Mouse (Mus musculus): ENCODE results near the gene Ticam1. TPM values are rescaled to one million over a fixed set of nuclear protein-coding genes. Genes with fewer than 3 reads are reported as not detected.

Ticam1 gene
- total RNA-seq (2022) = 1 to 10 TPM; 5.7 to 8.4 (median 6.5) TPM

GRCm38 (mm10) chr17:56276643-56277566, at the start of gene Ticam1:
TSS of gene Ticam1 (minus strand) at chr17:56276786.
- peak; percentile 53 to 87 for DNase-seq (ENCODE audit: low spot score in 2 of 2)

- DNase-seq (ENCODE audit: low spot score in 2 of 2) = peak; percentile 95 to 100
Measured at GRCm38 (mm10) chr17:56325450-56326152, 49.0 kb upstream of the Ticam1 start, which contains the start of gene Kdm4b. TSS of gene Kdm4b (plus strand) at chr17:56326062.

- DNase-seq (ENCODE audit: low spot score in 2 of 2) = no peak
Measured at GRCm38 (mm10) chr17:56324419-56324818, 47.8 kb upstream of the Ticam1 start.

- DNase-seq (ENCODE audit: low spot score in 2 of 2) = no peak
Measured at GRCm38 (mm10) chr17:56309191-56309945, 32.8 kb upstream of the Ticam1 start.

- no peak for DNase-seq (ENCODE audit: low spot score in 2 of 2)
Measured at GRCm38 (mm10) chr17:56308088-56308487, 31.5 kb upstream of the Ticam1 start.

- DNase-seq (ENCODE audit: low spot score in 2 of 2) = no peak
Measured at GRCm38 (mm10) chr17:56305826-56306225, 29.2 kb upstream of the Ticam1 start.

GRCm38 (mm10) chr17:56305156-56305555, 28.6 kb upstream of the Ticam1 start:
- no peak for DNase-seq (ENCODE audit: low spot score in 2 of 2)

GRCm38 (mm10) chr17:56304718-56305117, 28.1 kb upstream of the Ticam1 start:
- DNase-seq (ENCODE audit: low spot score in 2 of 2) = no peak

GRCm38 (mm10) chr17:56303847-56304586, 27.4 kb upstream of the Ticam1 start:
- DNase-seq (ENCODE audit: low spot score in 2 of 2) = peak; percentile 84 to 89

GRCm38 (mm10) chr17:56303160-56303846, 26.7 kb upstream of the Ticam1 start, which contains the start of gene Uhrf1:
TSS of gene Uhrf1 (plus strand) at chr17:56303321.
- no peak for DNase-seq (ENCODE audit: low spot score in 2 of 2)

GRCm38 (mm10) chr17:56302363-56302996, 25.9 kb upstream of the Ticam1 start:
- no peak for DNase-seq (ENCODE audit: low spot score in 2 of 2)

- DNase-seq (ENCODE audit: low spot score in 2 of 2) = no peak
Measured at GRCm38 (mm10) chr17:56300186-56300585, 23.6 kb upstream of the Ticam1 start, which contains the start of gene Arrdc5. TSS of gene Arrdc5 (minus strand) at chr17:56300286.

- DNase-seq (ENCODE audit: low spot score in 2 of 2) = no peak
Measured at GRCm38 (mm10) chr17:56298238-56298637, 21.7 kb upstream of the Ticam1 start.

GRCm38 (mm10) chr17:56296201-56296600, 19.6 kb upstream of the Ticam1 start:
- DNase-seq (ENCODE audit: low spot score in 2 of 2) = no peak

- no peak for DNase-seq (ENCODE audit: low spot score in 2 of 2)
Measured at GRCm38 (mm10) chr17:56294241-56294640, 17.7 kb upstream of the Ticam1 start.

GRCm38 (mm10) chr17:56293291-56293690, 16.7 kb upstream of the Ticam1 start:
- no peak for DNase-seq (ENCODE audit: low spot score in 2 of 2)

- DNase-seq (ENCODE audit: low spot score in 2 of 2) = no peak
Measured at GRCm38 (mm10) chr17:56292531-56293222, 16.1 kb upstream of the Ticam1 start, which contains the start of gene Plin3. TSS of gene Plin3 (minus strand) at chr17:56292873.

- no peak for DNase-seq (ENCODE audit: low spot score in 2 of 2)
Measured at GRCm38 (mm10) chr17:56291826-56292475, 15.4 kb upstream of the Ticam1 start.

Measured in left cerebral cortex, adult 8-10 months (tissue).